17 mouse cellular contexts compared by ENCODE assay signal in genomic region chr16:90208996-90209395, GRCm38 (mm10).
"Had no signal": no experiment of that assay in that cellular context is flagged by ENCODE, and none has a peak within 500 bp of the region (broad histone marks: within the 10 kb centered on the region; RNA-seq: fewer than 3 reads in every experiment).

No protein-coding gene starts in this region.

- ATAC-seq: liver, postnatal 0 days; midbrain, embryonic 15.5 days had no signal

- H3K27me3 ChIP-seq: liver, embryonic 15.5 days; lung, embryonic 15.5 days; megakaryocyte, embryonic 14.5 days; midbrain, embryonic 12.5 days; midbrain, embryonic 15.5 days; neural tube, embryonic 12.5 days; stomach, embryonic 15.5 days had no signal

- DNase-seq: liver, postnatal 0 days; lung, adult 2 months; lung, postnatal 14 days; lung, postnatal 36 days; right cerebral cortex, postnatal 14 days; thymus, adult 2 months; thymus, postnatal 25 days; thymus, postnatal 4 days had no signal

- H3K4me1 ChIP-seq: lung, embryonic 15.5 days; midbrain, embryonic 12.5 days; midbrain, embryonic 15.5 days; neural tube, embryonic 12.5 days; stomach, embryonic 15.5 days had no signal

- H3K36me3 ChIP-seq: liver, embryonic 15.5 days; lung, embryonic 15.5 days; midbrain, embryonic 12.5 days; midbrain, embryonic 15.5 days; neural tube, embryonic 12.5 days; stomach, embryonic 15.5 days had no signal

- H3K27ac ChIP-seq: liver, embryonic 15.5 days; lung, embryonic 15.5 days; macrophage; midbrain, embryonic 12.5 days; midbrain, embryonic 15.5 days; neural tube, embryonic 12.5 days; stomach, embryonic 15.5 days; stomach, postnatal 0 days had no signal

- H3K4me3 ChIP-seq: liver, embryonic 15.5 days; lung, embryonic 15.5 days; megakaryocyte, embryonic 14.5 days; midbrain, embryonic 12.5 days; midbrain, embryonic 15.5 days; neural tube, embryonic 12.5 days; stomach, embryonic 15.5 days had no signal

- H3K9ac ChIP-seq: liver, embryonic 15.5 days; liver, postnatal 0 days; lung, embryonic 15.5 days; midbrain, embryonic 12.5 days; midbrain, embryonic 15.5 days; neural tube, embryonic 12.5 days; stomach, embryonic 15.5 days had no signal

- H3K4me2 ChIP-seq: liver, embryonic 15.5 days; lung, embryonic 15.5 days; midbrain, embryonic 12.5 days; midbrain, embryonic 15.5 days; neural tube, embryonic 12.5 days; stomach, embryonic 15.5 days had no signal

- H3K9me3 ChIP-seq: liver, embryonic 15.5 days; lung, embryonic 15.5 days; megakaryocyte, embryonic 14.5 days; midbrain, embryonic 12.5 days; midbrain, embryonic 15.5 days; neural tube, embryonic 12.5 days; stomach, embryonic 15.5 days had no signal
